Mouse (Mus musculus) urinary bladder, postnatal 10 days (tissue): ENCODE data around the gene Ier5l.

ENCODE experiments used
- DNase-seq: peaks from one replicate; pipeline ENCODE4 v3.0.0; 2022; ENCODE audit warnings: low spot score

Ier5l gene

DNA sequence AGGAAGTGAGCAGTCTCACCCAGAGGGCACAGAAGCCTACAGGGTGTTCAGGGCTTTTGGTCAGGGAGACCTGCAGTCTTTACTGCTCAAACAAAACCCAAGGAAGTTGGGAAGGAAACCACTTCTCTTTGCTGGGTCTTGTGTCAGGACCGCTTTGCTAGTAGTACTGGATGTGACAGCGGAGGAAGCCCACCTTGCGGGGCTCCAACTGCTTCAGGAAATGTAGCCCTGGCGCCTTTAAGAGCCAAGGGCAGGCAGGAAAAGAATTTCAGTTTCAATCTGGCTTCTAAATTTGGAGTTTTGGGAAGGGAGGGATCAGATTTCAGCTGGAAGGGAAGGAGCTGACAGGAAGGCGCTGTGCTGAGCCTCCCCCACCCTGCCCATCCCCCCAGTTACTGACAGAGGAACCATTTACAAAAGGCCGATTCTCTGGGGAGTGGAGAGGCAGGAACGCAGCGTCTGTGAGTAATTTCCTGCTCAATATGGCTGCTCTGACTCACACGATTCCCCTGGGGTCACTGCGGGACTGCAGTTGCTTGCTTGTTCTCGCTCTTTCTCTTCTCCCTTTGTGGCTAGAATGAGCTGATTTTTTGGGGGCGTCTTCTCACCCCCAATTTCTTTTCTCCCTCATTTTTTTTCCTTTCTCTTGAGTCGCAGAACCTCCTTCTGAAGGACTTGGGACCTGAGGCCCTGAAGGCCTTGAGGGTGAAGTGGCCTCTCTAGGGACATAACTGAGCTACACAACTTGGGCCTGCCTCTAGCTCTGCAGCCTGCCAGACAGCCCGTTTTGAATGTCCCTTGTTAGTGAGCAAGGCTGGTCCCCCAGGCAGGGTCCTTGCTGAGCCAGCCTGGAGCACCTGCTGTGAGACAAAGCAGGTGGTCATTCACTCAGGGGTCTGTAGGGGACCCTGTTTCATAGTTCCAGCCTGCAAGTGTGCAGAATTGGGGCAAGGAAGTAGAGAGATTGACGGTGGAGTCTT is 32.2 kb downstream of the Ier5l start:
- DNase-seq = no peak

DNA sequence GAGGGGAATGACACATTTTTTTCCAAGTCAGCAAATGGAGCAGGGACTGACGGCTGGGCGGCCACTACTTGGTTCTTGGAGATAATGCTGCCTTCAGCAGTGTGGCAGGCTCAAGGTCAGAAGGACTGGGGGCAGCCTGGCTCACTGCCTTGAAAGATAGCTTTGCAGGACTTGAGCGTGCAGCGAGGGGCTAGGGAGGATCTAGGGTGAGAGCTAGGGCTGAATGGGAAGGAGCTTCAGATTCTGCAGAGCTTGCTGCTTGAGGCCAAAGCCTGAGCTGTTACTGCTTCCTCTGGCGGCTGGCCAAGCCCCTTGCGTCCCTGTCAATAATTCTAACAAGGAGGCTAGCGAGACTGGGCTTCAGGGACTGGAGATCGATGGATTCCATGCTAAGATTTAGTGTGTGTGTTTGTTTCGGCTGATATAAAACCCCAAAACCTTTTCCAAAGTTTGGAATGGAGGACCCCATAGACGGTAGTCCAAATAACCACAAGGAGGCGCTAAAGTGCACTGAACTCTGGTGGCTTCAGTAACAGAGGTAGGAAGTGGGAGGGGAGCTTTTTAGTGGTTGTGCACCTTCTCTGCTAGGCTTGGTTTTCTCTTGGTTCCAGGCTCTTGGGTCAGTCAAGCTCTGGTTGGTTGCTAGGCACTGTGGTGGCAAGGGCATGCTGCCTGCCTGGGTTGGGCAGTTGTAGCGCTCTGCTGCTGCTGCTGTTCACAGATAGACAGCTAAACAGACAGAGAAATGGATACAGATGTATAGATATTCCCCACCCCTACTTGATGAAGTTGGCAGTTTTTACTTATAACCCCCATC is 33.1 kb downstream of the Ier5l start:
- no peak for DNase-seq

DNA sequence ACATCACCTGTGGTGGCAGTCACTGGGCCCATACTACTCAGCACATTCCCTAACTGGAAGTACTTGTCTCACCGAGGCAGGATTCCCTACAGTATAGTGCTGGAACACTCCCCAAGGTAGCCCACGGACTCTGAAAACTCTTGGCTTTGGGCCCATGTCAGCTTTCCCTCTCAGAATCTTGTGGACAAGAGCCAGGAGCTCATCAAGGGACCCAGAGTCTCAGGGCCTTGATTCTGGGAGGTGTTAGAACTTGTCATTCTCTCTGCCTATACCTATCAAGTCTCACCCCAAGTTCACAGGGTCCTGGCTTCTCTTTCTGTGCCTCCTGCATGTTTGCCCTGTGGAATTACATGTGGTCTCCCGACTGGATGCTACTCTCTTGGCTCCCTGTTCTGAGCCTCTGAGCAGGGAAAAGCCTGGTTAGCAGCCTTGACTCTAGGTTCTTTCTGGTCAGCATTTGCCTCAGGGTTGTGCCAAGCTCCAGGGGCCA is 33.8 kb downstream of the Ier5l start:
- DNase-seq = no peak

DNA sequence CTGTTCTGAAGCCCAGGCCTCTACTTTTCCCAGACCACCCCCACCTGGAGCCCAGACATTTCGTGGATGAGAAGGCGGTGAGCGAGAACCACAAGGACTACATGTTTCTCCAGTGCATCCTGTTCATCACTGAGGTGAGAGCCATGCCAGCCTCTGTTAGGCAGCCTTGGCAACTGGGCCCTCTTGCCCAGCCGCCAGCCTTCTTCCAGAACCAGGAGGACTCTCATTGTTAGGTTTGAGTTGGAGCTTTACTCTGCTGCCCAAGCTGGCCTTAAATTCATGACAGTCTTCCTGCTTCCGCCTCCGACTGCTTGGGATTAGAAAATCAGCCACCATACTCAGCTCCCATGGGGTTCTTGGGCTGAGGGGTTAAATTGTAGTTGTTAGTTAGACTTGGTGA is 34.4 kb downstream of the Ier5l start:
- no peak for DNase-seq

GRCm38 (mm10) chr2:30437791-30438190 is 36.2 kb downstream of the Ier5l start:
- no peak for DNase-seq

GRCm38 (mm10) chr2:30436809-30437208 is 37.2 kb downstream of the Ier5l start:
- no peak for DNase-seq

DNA sequence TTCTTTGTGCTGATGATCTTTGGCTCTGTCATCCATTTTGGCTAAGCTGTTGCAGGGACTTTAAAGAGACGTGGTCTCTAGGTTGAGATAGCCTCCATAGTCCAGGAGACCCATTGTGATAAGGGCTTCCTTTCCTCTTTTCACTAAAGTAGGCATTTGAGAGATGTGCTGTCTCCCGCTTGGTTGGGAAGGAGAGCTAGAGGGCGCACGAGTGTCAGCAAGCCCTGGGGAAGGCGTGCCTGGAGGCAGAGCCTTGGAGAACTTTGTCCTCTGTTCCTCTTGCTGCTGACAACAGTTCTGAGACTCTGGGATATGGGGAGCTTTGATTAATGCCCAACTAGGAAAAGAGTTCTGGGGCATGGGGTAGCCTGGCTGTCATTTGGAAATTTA is 37.9 kb downstream of the Ier5l start:
- no peak for DNase-seq

DNA sequence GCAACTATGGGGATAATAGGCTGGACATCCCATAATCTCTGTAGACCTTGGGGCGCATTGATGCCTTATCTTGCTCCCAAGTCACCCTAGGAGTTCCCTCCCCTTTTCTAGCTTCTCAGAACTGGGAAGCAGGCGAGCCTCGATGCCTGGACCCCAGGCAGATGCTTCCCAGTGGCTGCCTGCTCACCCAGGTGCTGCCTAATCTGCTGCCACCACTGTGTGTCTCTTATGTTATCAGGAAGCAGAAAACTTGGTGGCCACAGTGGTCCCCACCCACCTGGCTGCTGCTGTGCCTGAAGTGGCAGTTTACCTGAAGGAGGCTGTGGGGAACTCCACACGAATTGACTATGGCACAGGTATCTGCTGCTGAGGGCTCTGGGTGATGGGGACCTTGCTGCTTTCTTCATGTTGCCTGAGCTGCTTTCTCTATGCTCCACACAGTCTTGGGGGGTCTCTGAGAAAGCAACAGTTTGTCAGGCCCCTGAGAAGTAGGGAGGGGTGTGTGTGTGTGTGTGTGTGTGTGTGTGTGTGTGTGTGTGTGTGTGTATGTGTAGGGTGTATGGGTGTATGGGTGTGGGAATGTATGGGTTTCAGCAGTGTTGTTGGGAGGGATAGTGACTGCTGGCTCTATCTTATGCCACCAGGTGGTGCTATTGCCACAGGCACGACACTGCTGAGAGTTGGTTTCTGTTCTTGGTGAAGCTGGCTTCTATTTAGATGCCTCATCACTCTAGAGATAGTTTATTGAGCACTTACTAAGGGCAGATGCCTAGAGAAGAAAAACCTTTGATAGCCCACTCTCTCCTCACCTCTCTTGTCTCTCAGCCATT is 38.5 kb downstream of the Ier5l start:
- no peak for DNase-seq

DNA sequence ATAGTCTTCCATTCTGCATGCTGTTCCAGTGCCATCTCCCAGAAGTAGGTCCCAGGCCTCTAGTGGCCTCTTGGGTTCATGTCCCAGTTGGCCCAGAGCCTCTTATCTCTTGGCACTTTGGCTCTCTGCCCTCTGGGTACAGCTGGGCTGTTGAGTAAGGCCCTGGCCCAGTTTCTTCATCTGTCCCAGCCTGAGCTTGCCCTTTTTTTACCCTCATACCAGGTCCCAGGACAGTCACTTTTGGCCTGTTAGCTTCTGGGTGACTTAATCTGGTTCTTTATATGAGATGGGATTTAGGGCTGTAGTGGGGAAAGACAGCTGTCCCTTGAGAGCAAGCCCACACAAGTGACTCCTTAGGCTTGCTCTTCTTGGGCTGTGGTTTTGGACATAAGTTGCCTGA is 44.9 kb downstream of the Ier5l start:
- no peak for DNase-seq
